Mouse (Mus musculus) v-Abl transformed pro-B cells (cell line): ENCODE results near the gene Klhl25.

Source experiments
- in situ Hi-C, 2 experiments: fragments of 400-800 bp; cut with MboI; formaldehyde crosslinking; loops; one replicate each; pipeline ENCODE4 v1.15.1; 2025; ENCODE audit not compliant: unreplicated experiment in 2 of 2

Klhl25 gene

DNA sequence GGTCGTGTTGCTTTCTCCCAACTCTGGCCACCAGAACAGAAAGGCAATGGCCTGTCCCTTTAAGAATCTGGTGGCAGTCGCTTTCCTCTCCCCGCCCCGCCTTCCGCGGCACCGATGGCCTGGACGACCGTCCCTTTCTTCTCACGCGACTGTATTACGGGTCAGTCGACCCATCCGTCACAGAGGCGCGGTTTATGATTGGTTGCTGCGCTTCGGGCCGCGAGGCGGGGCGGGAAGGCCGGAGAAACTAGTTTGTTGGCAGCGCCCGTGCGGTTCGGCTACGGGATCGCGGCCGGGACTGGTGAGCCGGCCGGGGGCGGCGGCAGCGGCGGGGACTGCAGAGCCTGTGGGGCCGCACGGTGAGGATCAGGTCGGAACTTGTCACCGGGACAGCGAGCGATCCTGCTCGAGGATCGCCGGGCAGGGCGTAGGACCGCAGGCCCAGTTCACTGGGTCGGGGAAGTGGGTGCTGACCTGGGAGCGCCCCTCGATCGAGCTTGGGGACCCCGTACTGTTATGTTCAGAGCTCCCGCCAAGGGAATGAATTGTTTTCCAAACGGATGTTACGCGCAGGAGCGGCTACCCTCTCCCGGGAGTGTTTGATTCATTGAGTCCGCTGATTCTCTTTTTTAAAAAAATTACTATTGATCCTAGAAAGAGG is at the start of gene Klhl25:
Klhl25 (plus strand) TSS at position 196 of the 661 bp plus-strand sequence.
- in situ Hi-C loops, result no loop called here

DNA sequence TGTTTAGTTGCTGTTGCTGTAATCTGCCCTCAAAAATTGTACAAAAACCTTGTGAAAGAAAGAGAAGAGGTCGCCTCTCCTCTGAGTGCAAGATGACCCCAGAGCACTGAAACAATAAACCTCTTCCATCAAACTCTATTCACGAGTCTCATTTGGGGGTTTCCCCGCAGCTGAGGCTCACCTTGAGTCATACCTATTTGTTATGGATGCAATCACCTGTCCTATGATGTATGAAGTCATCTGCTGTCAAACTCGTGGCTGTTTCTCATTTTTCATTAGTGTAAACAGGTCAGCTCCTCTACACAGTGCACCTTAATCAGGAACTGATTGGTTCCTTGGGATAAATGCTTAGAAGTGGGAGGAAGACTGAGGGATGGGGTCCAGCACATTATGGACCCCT is 47.6 kb upstream of the Klhl25 start:
- in situ Hi-C loops, result no loop called here

DNA sequence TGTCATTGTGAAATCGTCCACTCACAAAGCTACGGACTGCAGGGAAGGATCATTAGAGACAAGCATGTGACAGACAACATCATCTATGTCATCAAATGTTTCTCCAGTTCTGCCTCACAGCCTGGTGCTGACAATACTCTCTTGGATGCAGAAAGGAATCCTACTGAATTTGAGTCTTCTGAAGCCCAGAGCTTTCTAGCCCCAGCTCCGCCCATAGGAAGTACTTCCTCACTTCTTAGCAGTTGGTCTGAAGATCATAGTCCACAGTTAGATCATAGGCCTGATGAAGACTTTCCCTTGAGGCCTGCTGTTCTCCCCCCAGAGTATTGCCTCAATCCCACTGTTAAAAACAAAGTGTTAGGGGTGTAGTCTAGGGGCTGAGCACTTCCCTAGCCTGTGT is 47.1 kb upstream of the Klhl25 start:
- in situ Hi-C loops, result no loop called here

DNA sequence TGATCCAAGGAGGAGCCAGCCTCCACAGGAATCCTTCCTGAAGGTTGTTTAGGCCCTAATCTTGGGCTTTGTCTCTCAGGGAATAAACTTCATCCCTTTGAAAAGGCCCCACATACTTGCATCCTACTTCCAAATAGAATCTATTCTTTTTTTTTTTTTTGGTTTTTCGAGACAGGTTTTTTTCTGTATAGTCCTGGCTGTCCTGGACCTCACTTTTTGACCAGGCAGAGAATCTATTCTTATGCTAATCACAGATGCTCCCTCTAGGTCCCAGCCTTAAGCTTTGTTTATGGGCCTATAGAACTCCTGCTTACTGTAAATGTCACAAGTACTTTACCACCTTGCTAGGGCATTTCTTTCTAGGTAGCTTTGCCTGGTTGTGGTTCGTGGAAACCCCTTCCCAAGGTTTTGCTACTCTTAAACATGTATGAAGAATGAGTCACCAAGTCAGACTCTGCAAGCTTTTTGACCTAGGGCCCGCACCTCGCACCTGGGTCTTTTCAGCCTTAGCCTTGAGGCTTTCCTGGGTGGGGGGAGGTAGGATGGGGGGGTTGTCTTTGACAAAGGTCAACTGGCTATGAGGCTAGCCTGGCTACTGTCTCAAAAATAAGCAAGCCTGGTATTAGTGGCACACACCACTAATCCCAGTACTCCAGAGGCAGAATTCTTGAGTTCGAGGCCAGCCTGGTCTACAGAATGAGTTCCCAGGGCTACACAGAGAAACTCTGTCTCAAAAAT is 46.3 kb upstream of the Klhl25 start:
- in situ Hi-C loops, result no loop called here

DNA sequence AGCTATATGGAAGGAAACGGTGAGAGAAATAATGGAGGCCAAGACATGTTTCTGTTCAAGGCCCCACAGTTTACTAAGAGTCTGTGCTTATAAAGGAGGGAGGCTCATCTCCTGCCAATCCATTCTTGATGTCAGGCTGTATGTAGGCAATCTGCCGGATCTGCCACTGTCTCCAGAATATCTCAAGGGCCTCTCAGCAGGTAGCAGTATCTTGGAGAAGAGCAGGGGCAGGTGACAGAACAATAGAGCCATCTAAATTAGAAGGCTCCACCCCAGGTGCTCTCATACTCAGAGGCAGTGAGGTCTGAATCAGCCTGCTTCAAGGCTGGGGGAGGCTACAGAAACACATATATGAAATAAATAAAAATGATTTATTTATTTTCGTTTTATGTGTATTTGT is 45.2 kb upstream of the Klhl25 start:
- in situ Hi-C loops, result no loop called here

DNA sequence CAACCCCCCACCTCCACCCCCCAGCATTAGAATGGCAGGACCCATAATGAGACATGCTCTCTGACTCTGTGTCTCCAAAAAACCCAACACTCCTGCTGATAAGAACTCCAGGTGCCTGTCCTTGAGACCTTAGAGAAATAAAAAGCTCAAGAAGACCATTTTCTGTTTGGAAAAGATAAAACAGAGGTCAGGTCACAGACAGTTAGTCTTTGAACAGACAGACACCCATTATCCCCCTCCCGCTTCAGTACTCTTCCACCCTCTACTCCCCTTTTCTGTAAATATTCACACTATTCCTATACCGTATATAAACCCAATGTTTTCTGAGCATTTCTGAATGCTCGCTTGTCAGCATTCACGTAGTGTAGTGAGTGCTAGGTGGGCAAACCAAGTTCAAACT is 41.9 kb upstream of the Klhl25 start:
- in situ Hi-C loops, result no loop called here

DNA sequence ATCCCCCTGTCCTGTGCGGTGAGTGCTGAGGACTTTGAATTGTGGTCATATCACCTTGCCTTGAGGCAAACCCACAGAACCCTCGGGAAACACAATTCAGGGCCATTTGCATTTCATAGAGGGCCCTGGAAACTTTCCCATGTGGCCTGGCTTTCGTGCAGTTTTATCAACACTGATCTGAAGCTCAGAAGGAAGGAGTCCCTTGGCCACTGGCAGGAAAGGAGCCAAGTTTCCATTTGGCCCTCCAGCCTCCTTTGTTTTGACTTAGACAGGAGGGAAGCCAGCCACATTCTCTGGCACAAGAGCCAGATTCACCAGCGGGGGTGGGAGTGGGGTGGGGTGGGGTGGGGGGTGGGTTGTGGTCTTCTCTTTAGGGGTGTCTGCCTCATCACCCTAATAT is 41.4 kb upstream of the Klhl25 start:
- in situ Hi-C loops, result no loop called here

DNA sequence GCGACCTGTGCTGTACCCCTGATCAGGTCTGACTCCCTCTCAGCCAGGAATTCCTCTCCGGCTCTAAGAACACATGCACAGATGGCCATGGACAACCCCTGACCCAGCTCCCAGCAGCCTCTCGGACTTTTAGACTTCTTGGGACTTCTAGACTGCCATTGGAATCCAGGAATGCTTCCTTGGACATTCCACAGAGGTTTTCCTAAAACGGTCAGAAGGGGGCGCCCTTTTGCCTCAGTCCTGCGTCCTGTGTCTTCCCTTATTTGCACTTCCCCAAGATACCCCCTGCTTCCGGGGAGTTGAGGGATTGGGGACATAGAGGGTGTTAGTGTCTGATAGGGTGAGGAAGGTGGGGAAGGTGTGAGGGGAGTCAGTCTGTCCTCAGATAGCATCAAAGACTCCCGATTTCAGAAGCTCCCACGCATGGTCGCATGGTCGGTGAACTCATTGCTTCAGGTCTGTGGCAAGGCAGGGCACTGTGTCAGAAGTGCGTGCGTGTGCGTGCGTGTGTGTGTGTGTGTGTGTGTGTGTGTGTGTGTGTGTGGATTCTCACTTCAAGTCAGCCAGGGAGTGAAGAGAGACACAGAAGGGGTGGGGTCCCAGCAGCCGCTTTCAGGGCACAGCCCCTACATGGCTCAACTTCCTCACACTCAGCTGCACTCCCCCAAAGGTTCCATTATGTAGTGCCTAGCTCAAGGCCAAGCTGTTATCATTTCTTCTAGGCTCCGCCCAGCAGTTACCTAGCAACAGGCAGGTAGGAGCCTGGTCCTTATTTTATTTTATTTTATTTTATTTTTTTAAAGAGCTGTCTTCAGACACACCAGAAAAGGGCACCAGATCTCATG is 40.4 kb upstream of the Klhl25 start:
- in situ Hi-C loops, result no loop called here

DNA sequence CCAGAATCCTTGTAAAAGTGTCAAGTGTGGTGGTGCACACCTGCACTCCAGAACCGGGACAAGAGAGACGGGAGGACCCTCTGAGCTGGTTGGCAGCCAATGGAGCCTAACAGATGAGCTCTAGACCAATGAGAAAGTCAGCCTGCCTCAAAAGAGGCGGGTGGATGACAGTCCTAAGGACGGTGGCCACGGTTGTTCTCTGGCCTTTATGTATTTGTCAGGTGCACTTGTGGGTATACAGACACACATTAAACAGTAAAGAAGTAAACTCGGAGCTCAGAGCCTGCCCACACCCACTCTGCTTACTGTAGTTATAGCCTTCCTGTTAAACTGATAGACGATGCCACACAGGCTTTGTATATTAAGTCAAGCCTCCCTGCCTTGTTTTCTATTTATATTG is 27.4 kb upstream of the Klhl25 start:
- in situ Hi-C loops, result loop anchor here (5.0 to 10.0 kb wide), 4 partner anchors 38 to 446 kb away; no protein-coding TSS in a partner anchor

DNA sequence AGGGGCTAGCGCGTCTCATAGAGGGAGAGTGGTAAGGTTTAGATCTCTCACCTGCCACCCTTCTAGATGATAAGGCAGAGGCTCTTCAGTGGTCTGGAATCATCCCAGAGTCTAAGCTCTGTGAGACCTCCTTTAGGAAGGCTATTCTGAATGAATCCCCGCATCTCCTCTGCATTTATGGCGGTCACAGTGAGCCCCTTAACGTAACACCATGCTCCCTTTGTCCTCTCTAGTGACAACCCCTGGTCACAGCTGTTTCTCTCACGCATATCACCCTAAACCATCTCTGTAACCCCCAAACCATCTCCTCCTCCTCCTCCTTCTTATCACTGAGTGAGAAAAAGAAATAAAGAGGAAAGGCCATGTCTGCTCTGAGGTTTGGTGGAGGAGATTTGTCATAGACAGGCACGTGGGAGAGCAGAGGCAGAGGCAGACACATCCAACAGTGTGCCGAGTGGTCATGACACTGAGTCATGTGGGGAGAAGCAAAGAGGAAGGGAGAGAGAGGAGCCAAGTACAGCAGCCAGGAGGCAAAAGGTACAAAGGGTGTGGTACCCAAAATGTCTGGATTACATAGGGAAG is 25.9 kb upstream of the Klhl25 start:
- in situ Hi-C loops, result loop anchor here (5.0 to 10.0 kb wide), 4 partner anchors 40 to 447 kb away; no protein-coding TSS in a partner anchor

DNA sequence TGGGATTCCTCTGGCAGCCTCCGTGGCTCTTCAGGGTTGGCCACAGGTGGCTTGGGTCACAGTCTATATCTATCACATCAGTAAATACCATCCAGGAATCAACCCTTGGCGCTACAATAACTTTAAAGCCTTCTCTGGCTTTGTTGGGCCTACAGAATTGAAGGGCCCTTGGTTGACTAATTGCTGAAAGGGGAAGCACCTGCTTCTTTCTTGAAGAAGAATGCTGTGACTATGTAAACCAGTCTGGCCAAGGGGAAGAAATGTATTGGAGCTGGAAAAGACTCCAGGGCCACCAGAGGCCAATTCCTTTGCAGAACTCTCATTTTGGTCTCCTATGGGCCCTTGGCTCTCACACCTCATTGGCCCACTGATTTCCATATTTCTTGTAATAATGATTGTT is 25.0 kb upstream of the Klhl25 start:
- in situ Hi-C loops, result loop anchor here (5.0 to 10.0 kb wide), 4 partner anchors 41 to 448 kb away; no protein-coding TSS in a partner anchor

DNA sequence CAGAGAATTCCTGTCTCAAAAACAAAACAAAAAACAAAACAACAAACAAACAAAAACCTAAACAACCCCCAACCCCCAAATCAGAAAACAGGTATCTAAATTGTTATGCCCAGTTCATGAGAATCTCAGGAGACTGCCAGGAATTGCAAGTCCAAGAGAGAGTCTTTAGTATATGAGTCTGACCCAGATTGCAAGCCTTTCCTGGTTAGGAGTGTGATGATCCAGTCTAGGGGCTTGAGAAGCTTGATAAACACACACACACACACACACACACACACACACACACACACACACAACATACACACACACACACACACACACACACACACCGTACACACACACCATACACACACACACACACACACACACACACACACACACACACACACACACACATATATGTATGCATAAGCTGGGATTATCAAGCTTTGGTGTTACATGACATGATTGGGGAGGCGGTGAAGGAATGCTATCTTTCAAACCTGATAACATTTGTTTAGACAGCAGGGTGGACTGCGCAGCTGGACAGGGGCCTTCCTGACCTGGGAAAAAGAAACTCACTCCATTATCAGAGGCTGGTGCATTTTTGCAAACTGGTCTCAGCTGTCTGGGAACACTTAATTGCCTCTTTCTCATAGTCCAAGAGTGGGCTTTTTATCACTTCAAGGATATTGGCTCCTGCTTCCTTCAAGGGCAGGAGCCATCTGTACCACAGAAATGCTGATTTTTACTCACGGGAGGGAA is 21.6 kb upstream of the Klhl25 start:
- in situ Hi-C loops, result loop anchor here (5.0 to 10.0 kb wide), 4 partner anchors 51 to 452 kb away; no protein-coding TSS in a partner anchor

DNA sequence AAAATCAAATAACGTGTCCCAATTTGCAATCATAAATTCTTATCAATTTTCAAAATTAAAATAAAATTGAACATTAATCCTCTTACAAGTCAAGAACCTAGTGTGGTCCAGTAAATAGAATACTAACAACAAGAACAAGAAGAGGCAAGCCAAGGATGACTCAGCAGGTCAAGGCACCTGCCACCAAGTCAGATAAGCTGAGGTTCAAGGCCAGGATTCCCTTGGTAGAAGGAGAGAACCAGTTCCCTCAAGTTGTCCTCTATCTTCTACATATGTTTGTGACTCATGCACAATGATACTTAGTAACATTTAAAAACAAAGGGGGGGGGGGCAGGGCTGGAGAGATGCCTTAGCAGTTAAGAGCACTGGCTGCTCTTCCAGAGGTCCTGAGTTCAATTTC is 20.8 kb upstream of the Klhl25 start:
- in situ Hi-C loops, result loop anchor here (5.0 to 10.0 kb wide), 4 partner anchors 50 to 453 kb away; no protein-coding TSS in a partner anchor

DNA sequence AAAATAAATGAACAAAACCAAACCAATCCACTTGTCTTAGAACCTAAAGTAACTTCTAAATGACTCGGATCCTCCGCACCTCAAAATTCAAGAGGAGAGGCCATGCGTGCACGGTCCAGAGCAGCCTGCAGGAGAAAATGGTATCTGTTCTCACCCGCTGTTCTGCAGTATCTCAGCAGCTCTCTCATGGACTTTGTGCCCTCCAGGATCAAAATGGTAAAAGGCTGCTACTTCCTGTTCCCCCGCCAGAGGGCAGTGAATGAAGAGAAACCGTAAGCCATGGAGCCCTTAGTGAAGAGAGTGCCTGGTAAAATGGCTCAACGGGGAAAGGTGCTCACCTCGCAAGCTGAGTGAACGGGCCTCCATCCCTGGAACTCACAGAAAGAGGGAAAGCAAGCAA is 20.3 kb upstream of the Klhl25 start:
- in situ Hi-C loops, result loop anchor here (5.0 to 10.0 kb wide), 4 partner anchors 49 to 453 kb away; no protein-coding TSS in a partner anchor

DNA sequence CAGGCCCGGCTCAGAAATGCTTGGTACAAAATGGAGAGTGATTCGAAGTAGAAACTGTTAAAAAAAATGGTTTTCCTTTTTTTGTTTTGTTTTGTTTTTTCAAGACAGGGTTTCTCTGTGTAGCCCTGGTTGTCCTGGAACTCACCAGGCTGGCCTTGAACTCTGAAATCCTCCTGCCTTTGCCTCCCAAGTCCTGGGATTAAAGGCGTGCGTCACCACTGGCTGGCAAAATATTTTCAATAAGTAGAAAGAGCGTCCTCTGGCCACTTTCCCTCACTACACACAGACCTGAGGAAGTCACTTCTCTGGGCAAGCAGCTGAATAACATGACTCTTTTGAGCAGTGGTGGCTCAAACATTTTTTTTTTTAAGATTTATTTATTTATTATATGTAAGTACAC is 19.6 kb upstream of the Klhl25 start:
- in situ Hi-C loops, result loop anchor here (5.0 to 10.0 kb wide), 4 partner anchors 49 to 454 kb away; no protein-coding TSS in a partner anchor

DNA sequence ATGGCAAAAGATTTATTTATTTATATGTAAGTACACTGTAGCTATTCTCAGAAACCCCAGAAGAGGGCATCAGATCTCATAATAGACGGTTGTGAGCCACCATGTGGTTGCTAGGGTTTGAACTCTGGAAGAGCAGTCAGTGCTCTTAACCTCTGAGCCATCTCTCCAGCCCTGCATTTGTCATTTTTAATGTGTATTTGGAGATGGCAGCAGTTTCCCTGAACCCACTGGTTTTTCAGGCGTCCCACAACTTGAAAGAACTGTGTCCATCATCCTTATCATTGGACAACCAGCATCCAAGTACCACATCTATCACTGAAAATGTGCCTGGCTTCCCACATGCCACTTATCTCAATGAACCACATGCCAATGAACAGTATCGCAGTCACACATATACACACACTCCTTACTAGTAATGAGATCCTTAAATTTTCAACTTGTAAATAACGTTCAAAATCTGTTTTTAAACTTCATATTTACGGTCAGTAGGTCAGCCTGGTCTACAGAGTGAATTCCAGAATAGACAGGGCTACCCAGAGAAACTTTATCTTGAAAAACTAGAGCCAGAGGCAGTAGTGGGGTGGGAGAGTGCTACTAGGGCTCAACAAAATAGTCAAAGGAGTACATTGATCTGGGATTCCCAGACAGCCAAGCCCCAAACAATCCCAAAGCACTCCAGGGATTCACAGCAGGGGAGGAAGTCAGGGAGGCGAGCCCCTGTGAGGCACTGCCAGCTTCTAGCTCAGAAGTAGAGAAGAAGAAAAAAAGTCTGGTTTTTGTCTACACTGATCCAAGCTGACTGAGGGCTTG is 17.7 kb upstream of the Klhl25 start:
- in situ Hi-C loops, result loop anchor here in 1 of 2 experiments (5.0 kb wide), 1 partner anchor 47 kb away; no protein-coding TSS in a partner anchor

DNA sequence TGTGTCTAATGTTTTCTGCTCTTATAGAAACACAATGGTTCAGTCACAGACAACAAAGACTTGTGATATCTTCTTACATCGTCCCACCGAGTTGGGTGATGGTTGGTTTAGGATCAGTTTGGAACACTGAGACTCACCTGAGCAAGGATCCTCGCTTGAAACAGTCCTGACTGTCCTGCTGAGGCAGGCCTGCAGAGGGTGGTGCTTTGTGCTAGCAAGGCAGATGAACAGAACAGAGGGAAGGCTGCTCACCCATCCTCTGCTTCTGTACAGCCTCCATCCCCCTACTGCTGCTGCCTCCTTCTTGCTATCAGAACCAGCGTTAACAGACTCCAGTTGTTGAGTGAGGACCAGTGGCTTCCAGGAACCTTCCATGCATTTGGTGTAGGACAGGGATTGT is 14.2 kb upstream of the Klhl25 start:
- in situ Hi-C loops, result loop anchor here in 1 of 2 experiments (5.0 kb wide), 1 partner anchor 43 kb away; no protein-coding TSS in a partner anchor

DNA sequence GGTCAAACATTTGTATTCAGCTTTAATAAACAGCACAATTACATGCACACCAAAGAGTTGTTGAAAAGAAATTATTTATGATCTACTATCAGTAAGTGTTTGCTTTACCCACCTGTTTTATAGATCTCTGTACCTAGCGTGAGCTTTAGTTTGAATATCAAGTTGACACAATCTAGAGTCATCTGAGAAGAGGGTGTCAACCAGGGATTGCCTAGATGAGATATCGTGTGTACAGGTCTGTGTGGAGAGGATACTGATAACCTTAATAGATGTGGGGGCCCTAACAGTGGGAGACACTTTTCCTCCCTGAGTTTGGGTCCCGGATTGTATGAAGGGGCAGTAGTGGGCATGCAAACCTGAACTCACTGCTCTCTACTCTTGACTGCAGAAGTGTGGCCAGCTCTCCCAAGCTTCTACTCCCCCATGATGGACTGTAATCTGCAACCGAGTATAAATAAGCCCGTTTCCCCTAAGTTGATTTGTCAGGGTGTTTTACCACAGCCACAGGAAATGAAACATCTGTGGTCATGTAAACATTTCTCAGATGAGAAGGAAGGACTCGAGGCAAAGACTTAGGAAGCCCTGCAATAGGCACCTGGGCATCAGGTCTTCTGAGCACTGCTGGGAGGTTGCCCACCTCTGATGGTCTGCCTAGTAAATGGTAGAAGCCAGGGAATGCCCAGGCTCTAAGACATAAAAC is 13.0 kb upstream of the Klhl25 start:
- in situ Hi-C loops, result loop anchor here in 1 of 2 experiments (5.0 kb wide), 1 partner anchor 42 kb away; no protein-coding TSS in a partner anchor
